Mouse (Mus musculus): ENCODE data around the gene Rps29. TPM values are rescaled to one million over a fixed set of nuclear protein-coding genes. Genes with fewer than 3 reads are reported as not detected.

Rps29 gene
- total and polyA plus RNA-seq, 3 experiments = 450 to 5,133 (median 1,410) TPM

GRCm38 (mm10) chr12:69139841-69140240 lies 19.1 kb downstream of the Rps29 start:
- DNase-seq (ENCODE audit: low read depth, low spot score) = no peak
- Histone ChIP-seq H3K4me3 (ENCODE audit: control insufficient read depth in 1 of 2, insufficient read depth in 1 of 2, low read depth in 2 of 2, low read length in 2 of 2) (no peak overlapping the region), H3K79me2 (ENCODE audit: control insufficient read depth, insufficient read depth, low read length, poor library complexity) (no peaks in the 10 kb centered on the region), H3K9me3 (replicated peaks; ENCODE audit: insufficient read depth, low read length) (no peaks in the 10 kb centered on the region), H3K9ac (ENCODE audit: control insufficient read depth, low read depth, low read length, poor library complexity, severe bottlenecking) (no peak overlapping the region), H3K27me3 (ENCODE audit: control insufficient read depth in 1 of 2, insufficient read depth in 2 of 2, low read length in 2 of 2) (peaks cover 0 to 6% of the 10 kb centered on the region in 2 experiments; a peak in 2 of 4 replicates), H3K27ac (ENCODE audit: control insufficient read depth, low read depth, low read length) (no peak overlapping the region), H3K36me3 (ENCODE audit: control insufficient read depth in 1 of 2, insufficient read depth in 2 of 2, low read length in 2 of 2) (no peaks in the 10 kb centered on the region), H3K4me1 (ENCODE audit: control insufficient read depth in 1 of 2, insufficient read depth in 2 of 2, low read length in 2 of 2) (no peaks in the 10 kb centered on the region)
- TF ChIP-seq E2F4 (IDR thresholded peaks at IDR 0.05; ENCODE audit: borderline replicate concordance, low read depth, low read length) (no peak), TCF12 (IDR thresholded peaks at IDR 0.05; ENCODE audit: low read depth, low read length) (no peak), MAX (IDR thresholded peaks at IDR 0.05; ENCODE audit: low read length) (no peak), CHD2 (IDR thresholded peaks at IDR 0.05; ENCODE audit: low read length) (no peak), POLR2A (IDR thresholded peaks at IDR 0.05; ENCODE audit: control insufficient read depth in 1 of 2, insufficient read depth in 1 of 2, low read depth in 1 of 2, low read length in 2 of 2, poor library complexity in 1 of 2) (no peak), MYB (IDR thresholded peaks at IDR 0.05; ENCODE audit: low read depth, low read length) (no peak), NELFE (IDR thresholded peaks at IDR 0.05; ENCODE audit: low read depth, low read length) (no peak), ZMIZ1 (IDR thresholded peaks at IDR 0.05; ENCODE audit: low read depth, low read length) (no peak), ETS1 (IDR thresholded peaks at IDR 0.05; ENCODE audit: low read depth, low read length) (no peak), SMC3 (IDR thresholded peaks at IDR 0.05; ENCODE audit: low read depth, low read length) (no peak), ELF1 (IDR thresholded peaks at IDR 0.05; ENCODE audit: low read depth, low read length) (no peak), USF1 (IDR thresholded peaks at IDR 0.05; ENCODE audit: low read depth, low read length) (no peak), USF2 (IDR thresholded peaks at IDR 0.05; ENCODE audit: borderline replicate concordance in 1 of 2, insufficient read depth in 1 of 2, low read depth in 1 of 2, low read length in 2 of 2) (no peak), UBTF (IDR thresholded peaks at IDR 0.05; ENCODE audit: borderline replicate concordance, insufficient read depth, low read depth, low read length) (no peak), GABPA (IDR thresholded peaks at IDR 0.05; ENCODE audit: low read depth, low read length) (no peak), SIN3A (IDR thresholded peaks at IDR 0.05; ENCODE audit: low read length) (no peak), MYC (IDR thresholded peaks at IDR 0.05; ENCODE audit: low read depth, low read length) (no peak), BHLHE40 (IDR thresholded peaks at IDR 0.05; ENCODE audit: borderline replicate concordance, low read depth, low read length) (no peak), CHD1 (IDR thresholded peaks at IDR 0.05; ENCODE audit: low read depth, low read length) (no peak)

GRCm38 (mm10) chr12:69139201-69139600 lies 19.8 kb downstream of the Rps29 start:
- H3K4me1 ChIP-seq (ENCODE audit: control insufficient read depth in 1 of 2, insufficient read depth in 2 of 2, low read length in 2 of 2) = no peaks in the 10 kb centered on the region
- H3K27ac ChIP-seq (ENCODE audit: control insufficient read depth, low read depth, low read length) = no peak overlapping the region
- H3K79me2 ChIP-seq (ENCODE audit: control insufficient read depth, insufficient read depth, low read length, poor library complexity) = no peaks in the 10 kb centered on the region
- TF ChIP-seq SMC3 (IDR thresholded peaks at IDR 0.05; ENCODE audit: low read depth, low read length) = no peak
- TF ChIP-seq E2F4 (IDR thresholded peaks at IDR 0.05; ENCODE audit: borderline replicate concordance, low read depth, low read length) = no peak
- TF ChIP-seq CHD2 (IDR thresholded peaks at IDR 0.05; ENCODE audit: low read length) = no peak
- TF ChIP-seq GABPA (IDR thresholded peaks at IDR 0.05; ENCODE audit: low read depth, low read length) = no peak
- no peak for TF ChIP-seq MEF2A (IDR thresholded peaks at IDR 0.05; ENCODE audit: extremely low read depth, insufficient replicate concordance, low read depth, low read length, poor library complexity, severe bottlenecking)
- no peak for TF ChIP-seq ZNF384 (IDR thresholded peaks at IDR 0.05; ENCODE audit: low read depth, low read length)
- no peak for TF ChIP-seq USF1 (IDR thresholded peaks at IDR 0.05; ENCODE audit: low read depth, low read length)
- no peak for TF ChIP-seq NELFE (IDR thresholded peaks at IDR 0.05; ENCODE audit: low read depth, low read length)
- TF ChIP-seq UBTF (IDR thresholded peaks at IDR 0.05; ENCODE audit: borderline replicate concordance, insufficient read depth, low read depth, low read length) = no peak
- TF ChIP-seq ETS1 (IDR thresholded peaks at IDR 0.05; ENCODE audit: low read depth, low read length) = no peak
- no peak for TF ChIP-seq NRF1 (IDR thresholded peaks at IDR 0.05; ENCODE audit: insufficient read depth, low read depth, low read length, poor library complexity, severe bottlenecking)
- TF ChIP-seq KAT2A (conservative IDR thresholded peaks at IDR 0.05; ENCODE audit: low read depth, low read length) = no peak
- TF ChIP-seq TAL1 (IDR thresholded peaks at IDR 0.05; ENCODE audit: low read length) = no peak
- H3K9me3 ChIP-seq (replicated peaks; ENCODE audit: insufficient read depth, low read length) = no peaks in the 10 kb centered on the region
- H3K9ac ChIP-seq (ENCODE audit: control insufficient read depth, low read depth, low read length, poor library complexity, severe bottlenecking) = no peak overlapping the region
- no peak for DNase-seq (ENCODE audit: low read depth, low spot score)
- no peak overlapping the region for H3K4me3 ChIP-seq (ENCODE audit: control insufficient read depth in 1 of 2, insufficient read depth in 1 of 2, low read depth in 2 of 2, low read length in 2 of 2)
- no peaks in the 10 kb centered on the region for H3K36me3 ChIP-seq (ENCODE audit: control insufficient read depth in 1 of 2, insufficient read depth in 2 of 2, low read length in 2 of 2)
- H3K27me3 ChIP-seq (ENCODE audit: control insufficient read depth in 1 of 2, insufficient read depth in 2 of 2, low read length in 2 of 2) = peaks cover 0 to 6% of the 10 kb centered on the region in 2 experiments; a peak in 2 of 4 replicates

All from MEL (cell line).